Mouse (Mus musculus): Measurements from ENCODE around the gene Gm42715.
A peak's percentile ranks its signal among the peaks of the same experiment; 100 is the strongest.
"Not testable (repeated sequence)": the region's sequence is repeated elsewhere in the genome, so short reads cannot be mapped to it uniquely, and the experiment has no call there.

The Gm42715 gene

GRCm38 (mm10) chr7:127498407-127498806 is 21.0 kb upstream of the Gm42715 start:
- peak; percentile 66 to 75 for DNase-seq

DNA sequence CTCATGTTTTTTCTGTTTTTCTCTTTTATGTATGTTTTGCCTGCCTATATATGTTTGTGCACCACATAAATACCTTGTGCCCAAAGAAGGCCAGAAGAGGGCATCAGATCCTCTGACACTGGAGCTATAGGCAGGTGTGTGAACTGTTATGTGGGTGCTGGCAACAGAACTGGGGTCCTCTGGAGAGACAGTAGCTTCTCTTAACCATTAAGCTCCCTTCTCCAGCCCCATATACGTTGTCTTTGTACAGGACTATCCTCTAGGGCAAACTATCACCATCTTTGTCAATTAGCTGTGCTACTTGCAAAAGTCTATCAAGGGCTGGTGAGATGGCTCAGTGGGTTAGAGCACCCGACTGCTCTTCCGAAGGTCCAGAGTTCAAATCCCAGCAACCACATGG is 11.1 kb upstream of the Gm42715 start:
- DNase-seq = no peak

DNA sequence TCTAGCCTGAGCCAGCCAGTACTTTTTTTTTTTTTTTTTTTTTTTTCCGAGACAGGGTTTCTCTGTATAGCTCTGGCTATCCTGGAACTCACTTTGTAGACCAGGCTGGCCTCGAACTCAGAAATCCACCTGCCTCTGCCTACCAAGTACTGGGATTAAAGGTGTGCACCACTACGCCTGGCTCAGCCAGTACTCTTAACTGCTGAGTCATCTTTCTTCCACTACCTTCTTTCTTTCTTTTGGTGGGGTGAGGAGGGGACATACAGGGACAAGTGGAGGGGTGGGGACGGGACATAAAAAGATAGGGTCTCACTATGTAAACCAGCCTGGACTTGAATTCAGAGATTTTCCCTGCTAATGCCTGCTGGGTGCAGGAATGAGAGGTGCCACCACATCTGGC is 9.6 kb upstream of the Gm42715 start:
- not testable (repeated sequence) for DNase-seq

GRCm38 (mm10) chr7:127511241-127511640 is 8.1 kb upstream of the Gm42715 start:
- no peak for DNase-seq

GRCm38 (mm10) chr7:127511808-127512230 is 7.6 kb upstream of the Gm42715 start, which contains the start of gene Srcap:
TSS of gene Srcap (plus strand) at chr7:127511983.
- peak; percentile 95 to 96 for DNase-seq

DNA sequence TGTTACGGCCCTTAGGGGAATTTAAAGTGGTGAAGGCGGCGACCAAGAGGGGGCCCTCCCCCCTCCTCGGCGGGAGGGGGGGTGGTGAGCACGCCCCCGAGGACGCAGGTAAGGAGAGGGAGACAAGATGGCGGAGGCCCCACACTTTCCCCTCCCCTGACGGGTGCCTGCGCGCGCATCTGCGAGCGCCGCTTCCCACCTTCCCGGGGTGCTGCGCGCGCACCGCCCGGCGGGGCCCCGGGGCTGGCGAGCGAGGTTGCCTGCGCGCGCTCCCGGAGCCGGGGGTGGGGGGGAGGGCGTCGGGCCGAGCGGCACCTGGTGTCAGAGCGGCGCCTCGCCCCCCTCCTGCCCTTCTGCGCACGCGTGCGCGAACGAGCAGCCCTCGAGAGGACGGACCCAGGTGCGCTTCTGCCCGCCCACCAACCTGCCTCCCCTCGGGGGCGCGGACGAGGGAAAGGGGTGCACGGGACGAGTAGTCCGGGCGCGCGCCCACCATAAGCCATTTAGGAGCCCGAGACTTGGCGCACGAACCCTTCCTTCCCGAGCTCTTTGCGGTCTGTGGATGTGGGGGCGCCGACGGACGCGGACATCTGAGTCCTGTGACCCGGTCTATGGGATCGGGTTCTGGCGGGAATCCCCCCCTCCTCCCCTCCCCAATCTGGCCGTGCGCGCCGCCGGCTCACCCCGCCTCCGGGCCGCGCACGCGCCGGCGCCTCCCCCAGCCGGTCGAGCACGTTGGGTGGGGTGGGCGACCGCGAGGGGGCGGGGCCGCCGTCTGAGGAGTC is 7.0 kb upstream of the Gm42715 start:
- DNase-seq = peak in 1 of 2 experiments; percentile 93

- peak; percentile 47 to 49 for DNase-seq
Observed at GRCm38 (mm10) chr7:127513016-127513390, 6.4 kb upstream of the Gm42715 start.

DNA sequence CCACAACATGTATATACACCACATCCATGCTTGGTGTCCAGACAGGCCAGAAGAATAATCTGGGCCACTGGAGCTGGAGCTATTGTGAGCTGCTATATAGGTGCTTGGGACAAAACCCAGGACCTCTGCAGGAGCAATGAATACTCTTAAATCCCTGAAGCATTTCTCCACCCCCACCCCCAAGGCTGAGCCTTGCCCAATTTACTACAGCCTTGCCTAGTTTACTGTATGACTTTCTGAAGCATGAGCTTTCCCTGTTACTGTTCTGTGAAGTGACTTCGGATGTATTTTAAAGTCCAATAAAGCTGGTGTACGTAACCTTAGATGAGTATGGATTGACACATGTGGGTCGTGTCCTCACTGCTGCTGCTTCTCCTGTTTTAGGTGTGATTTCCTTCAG is 5.6 kb upstream of the Gm42715 start:
- no peak for DNase-seq

DNA sequence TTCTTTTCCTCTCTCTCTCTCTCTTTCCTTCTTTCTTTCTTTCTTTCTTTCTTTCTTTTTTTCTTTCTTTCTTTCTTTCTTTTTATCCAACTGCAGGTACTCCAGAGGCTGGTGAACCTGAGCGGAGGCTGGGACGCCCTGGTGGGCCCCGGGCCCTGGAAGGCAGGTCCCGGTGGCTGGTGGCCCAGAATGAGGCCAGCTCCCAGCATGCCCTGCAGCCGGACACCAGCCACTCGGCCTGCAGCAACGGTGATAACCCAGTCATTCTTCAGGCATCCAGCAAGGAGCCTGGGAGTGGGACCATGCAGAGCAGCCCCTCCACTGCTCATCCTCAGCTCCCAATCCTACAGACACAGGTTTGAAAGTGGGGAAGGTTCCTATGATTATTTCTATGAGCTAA is 3.5 kb upstream of the Gm42715 start:
- no peak for DNase-seq

DNA sequence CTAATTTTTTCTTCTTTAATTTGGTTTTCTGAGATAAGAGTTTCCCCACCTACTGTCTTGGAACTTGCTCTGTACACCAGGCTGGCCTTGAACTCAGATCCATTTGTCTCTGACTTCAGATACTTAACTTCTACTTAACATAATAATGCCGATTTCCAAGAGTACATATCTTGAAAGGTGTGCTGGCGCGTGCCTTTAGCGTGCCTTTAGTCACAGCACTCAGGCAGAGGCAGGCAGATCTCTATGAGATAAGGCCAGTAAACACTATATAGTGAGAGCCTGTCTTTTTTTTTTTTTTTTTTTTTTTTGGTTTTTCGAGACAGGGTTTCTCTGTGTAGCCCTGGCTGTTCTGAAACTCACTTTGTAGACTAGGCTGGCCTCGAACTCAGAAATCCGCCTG is 3.0 kb upstream of the Gm42715 start:
- DNase-seq = no peak

GRCm38 (mm10) chr7:127541671-127542070 is 22.3 kb downstream of the Gm42715 start:
- no peak for DNase-seq

DNA sequence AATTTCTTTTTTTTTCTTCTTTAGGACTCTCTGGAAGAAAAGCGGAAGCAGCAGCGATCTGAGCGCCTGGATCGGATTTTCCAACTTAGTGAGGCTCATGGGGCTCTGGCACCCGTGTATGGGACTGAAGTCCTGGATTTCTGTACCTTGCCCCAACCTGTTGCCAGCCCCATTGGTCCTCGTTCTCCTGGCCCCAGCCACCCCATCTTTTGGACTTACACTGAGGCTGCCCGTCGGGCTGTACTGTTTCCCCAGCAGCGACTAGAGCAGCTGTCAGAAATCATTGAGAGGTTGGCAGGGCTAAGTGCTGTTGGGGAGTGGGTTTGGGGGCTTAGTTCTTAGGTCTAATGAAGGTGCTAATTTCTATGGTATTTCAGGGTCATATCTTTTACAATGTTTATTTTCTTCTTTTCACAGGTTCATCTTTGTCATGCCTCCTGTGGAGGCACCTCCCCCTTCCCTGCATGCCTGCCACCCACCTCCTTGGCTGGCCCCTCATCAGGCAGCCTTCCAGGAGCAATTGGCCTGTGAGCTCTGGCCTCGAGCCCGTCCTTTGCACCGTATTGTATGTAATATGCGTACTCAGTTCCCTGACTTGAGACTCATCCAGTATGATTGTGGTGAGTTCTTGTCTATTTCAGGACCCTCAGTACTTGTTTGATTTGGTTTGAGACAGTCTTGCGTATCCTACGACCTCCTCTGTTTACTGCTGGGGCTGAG is 29.9 kb downstream of the Gm42715 start:
- no peak for DNase-seq

DNA sequence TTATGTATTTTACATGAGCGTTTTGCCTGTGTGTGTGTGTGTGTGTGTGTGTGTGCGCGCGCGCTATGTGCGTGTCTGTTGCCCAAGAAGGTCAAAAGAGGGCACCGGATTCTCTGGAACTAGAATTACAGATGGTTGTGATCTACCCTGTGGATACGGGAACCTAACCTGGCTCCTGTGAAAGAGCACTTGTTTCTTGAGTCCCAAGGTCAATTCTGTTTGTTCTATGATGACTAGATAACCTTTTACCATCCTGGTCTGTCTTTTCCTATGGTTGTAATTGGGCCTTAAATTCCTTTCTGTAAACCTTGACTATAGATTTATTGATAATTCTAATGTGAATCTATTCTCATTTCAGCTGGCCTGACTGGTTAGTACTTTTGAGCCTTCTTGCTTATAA is 32.2 kb downstream of the Gm42715 start:
- DNase-seq = no peak

GRCm38 (mm10) chr7:127560580-127560979 is 41.2 kb downstream of the Gm42715 start:
- DNase-seq = no peak

GRCm38 (mm10) chr7:127561340-127561858 is 42.0 kb downstream of the Gm42715 start, which contains the start of gene Tmem265:
TSS of gene Tmem265 (plus strand) at chr7:127561390.
- no peak for DNase-seq

DNA sequence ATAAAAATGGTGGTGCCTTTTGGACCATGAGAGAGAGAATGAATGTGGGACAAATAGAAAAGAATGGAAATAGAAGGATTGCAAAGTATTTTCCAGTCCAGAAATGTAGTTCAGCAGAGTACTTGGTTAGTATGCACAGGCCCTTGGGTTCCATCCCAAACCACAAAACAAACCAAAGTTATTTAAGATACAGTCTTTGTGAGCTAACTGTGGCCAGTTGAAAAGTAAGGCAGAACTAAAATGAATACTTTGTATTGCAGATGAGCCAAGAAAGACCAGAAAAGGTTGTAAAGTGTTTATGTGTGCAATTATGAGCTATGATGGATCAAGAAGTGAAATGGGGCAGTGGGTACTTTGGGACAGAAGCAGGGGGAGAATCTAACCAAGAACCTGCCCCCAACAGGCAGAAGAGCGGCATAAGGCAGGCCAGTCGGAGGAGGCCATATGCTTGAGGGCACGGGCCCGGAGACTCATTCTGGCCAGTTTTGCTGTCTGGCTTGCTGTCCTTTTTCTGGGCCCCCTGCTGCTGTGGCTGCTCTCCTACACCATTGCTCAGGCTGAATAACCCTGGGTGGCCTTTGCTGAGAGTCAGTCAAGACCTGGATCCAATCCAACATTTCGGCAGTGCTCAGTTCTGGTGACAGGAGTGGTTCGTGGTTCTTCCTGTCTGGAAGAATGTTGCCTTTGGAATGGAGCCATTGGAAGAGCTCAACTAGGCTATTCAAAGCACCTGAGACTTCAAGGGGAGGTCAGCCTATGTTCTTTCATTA is 45.2 kb downstream of the Gm42715 start:
- DNase-seq = no peak

- peak; percentile 83 to 89 for DNase-seq
Observed at GRCm38 (mm10) chr7:127572895-127573471, 53.6 kb downstream of the Gm42715 start, which contains the start of gene Phkg2. TSS of gene Phkg2 (plus strand) at chr7:127573340.

DNA sequence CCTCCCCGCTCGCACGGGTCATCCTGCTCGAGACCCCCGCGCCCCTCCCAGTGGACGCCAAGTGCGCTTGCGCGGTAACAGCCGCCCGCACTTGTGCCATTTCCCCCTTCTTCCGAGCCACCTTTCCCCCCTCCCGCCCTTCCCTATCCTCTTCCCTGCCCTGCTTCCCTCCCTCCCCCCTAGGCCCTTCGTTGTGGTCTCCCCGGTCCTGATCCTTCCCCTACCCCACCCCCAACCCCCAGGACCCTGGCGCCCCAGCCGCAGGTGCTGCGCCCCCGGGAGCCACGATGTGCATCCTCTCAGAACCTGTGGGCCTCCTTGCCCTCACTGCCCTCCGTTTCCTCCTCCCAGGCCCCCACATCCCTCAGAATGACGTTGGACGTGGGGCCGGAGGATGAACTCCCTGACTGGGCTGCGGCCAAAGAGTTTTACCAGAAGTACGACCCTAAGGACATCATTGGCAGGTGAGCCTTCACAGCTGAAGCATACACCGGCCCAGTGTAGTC is 54.2 kb downstream of the Gm42715 start:
- peak; percentile 20 for DNase-seq

DNA sequence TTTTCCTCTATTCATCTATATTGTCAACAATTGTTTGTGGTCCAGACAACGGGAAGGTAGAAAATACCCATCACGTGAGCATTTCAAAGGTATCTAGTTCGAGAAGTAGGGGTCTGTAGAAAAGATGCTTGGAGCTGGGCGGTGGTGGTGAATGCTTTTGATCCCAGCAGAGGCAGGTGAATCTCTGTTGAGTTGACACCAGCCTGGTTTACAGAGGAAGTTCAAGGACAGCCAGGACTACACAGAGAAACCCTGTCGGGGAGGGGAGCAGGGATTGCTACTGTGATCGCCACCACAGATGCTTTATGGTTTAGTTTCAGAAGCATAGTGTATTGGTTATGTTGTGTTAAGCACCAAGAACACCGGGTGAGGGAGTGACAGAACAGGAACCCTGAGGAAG is 54.7 kb downstream of the Gm42715 start:
- no peak for DNase-seq

DNA sequence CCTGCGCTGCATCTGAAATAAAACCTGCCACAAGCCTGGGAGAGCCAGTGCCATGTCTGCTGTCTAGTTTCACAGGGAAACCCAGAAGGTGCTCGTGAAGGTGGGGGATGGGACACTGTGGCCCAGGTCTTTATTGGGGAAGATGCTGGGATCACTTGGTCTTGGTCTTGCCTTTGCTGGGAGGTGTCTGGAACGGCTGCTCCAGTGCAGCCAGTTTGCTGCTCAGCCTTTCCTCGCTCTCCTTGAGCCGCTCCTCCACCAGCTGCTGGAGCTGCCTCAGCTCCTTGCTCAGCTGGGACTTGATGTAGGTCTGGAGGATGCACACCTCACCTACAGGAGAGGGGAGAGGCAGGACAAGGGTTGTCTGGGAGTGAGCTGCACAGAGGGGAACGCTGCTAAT is 63.9 kb downstream of the Gm42715 start:
- no peak for DNase-seq

DNA sequence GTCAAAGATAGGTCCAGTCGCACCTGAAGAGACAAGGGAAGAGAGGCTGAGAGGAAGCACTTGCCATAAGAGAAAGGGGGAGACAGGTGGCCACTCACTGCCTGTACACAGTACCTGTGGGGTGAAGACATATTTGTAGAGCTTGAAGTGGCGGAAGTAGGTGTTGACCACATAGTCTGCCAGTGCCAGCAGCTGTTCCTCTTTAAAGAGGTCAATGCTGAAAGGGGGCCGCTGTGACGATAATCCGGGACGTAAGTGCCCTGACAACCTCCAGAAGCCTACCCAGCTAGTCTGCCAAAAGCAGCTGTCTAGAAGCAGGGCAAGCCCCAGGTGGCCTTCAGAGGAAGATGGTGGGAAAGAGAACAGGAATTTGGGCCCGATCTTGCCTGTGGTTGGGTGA is 65.6 kb downstream of the Gm42715 start:
- no peak for DNase-seq

DNA sequence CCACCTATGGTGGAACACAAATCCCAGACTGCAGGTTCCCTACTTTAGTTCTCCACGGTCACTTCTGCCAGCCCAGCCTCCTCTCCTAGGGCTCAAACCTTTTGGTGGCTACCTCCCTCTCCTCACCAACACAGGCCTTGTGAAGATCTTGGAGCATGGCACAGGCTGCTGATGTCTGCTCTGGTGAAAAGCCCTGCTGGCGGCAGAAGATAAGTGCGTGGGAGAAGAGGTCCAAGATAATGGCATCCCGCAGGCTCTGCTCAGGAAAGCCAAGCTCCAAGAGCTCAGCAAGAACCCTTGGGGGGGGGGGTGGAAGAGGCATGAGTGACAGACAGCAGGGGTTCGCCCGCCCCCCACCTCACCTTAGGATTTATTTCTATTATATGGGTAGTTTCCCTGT is 66.8 kb downstream of the Gm42715 start:
- no peak for DNase-seq

DNA sequence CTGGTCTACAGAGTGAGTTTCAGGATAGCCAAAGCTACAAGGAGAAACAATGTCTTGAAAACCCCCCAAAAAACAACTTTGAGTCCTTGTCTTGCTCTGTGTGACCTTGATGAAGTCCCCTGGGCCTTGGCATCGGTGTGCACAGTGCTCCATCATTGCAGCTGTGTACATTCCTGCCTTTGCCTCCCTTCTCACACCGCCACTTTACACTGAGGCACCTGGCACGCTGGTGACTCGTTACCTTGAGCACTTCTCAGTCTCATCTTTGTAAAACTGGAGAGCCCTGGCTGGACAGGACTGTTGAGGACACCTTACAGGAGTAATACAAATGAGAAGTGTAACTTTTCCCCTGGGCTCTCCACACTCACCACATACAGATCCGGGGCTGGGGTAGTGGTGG is 67.8 kb downstream of the Gm42715 start:
- no peak for DNase-seq

Data from B cell, adult 2 months (primary cell).